Mouse (Mus musculus) liver, embryonic 14.5 days (tissue): ENCODE data around the gene Sla2. TPM values are rescaled to one million over a fixed set of nuclear protein-coding genes. Genes with fewer than 3 reads are reported as not detected.
A peak's percentile ranks its signal among the peaks of the same experiment; 100 is the strongest.

Experiments used
- ATAC-seq: fragments of 200-750 bp; cut with Nextera tagmentation; 2 replicates; pipeline ENCODE4 v1.8.0; 2017; ENCODE audit warnings: moderate number of reproducible peaks, mild to moderate bottlenecking, moderate library complexity; ENCODE audit not compliant: insufficient read depth
- DNase-seq, 3 experiments: peaks; one replicate each; pipeline ENCODE4 v3.0.0-alpha.2; 2012 to 2013; ENCODE audit warnings: low read depth in 3 of 3, low spot score in 3 of 3
- H3K27ac ChIP-seq: fragments of 300-500 bp; sonication (generic); 2 replicates; pipeline ENCODE4 v1.5.1; 2014; ENCODE audit warnings: moderate library complexity, mild to moderate bottlenecking, control low read depth, inconsistent platforms
- H3K27me3 ChIP-seq: fragments of 300-500 bp; sonication (generic); 2 replicates; pipeline ENCODE4 v1.6.1; 2014; ENCODE audit warnings: mild to moderate bottlenecking, low read length, moderate library complexity; ENCODE audit not compliant: control insufficient read depth, insufficient read depth
- H3K36me3 ChIP-seq: fragments of 300-500 bp; sonication (generic); replicated peaks from 2 replicates; pipeline ENCODE4 v1.6.1; 2014; ENCODE audit warnings: low read depth; ENCODE audit not compliant: control insufficient read depth, insufficient read depth
- H3K4me1 ChIP-seq, 2 experiments: fragments of 200-500 bp in 1 of 2; fragments of 300-500 bp in 1 of 2; sonication (generic) in 1 of 2; replicated peaks; 2 replicates each; pipeline ENCODE4 v1.6.1; 2012 to 2014; ENCODE audit warnings: antibody characterized with exemption in 1 of 2, inconsistent platforms in 1 of 2, low read length in 1 of 2; ENCODE audit not compliant: control insufficient read depth in 2 of 2, insufficient read depth in 2 of 2
- H3K4me2 ChIP-seq: fragments of 300-500 bp; sonication (generic); 2 replicates; pipeline ENCODE4 v1.6.1; 2014; ENCODE audit warnings: low read depth, mild to moderate bottlenecking, control low read depth, moderate library complexity
- H3K4me3 ChIP-seq, 2 experiments: fragments of 200-500 bp in 1 of 2; fragments of 300-500 bp in 1 of 2; sonication (generic) in 1 of 2; 2 replicates each; pipeline ENCODE4 v1.5.1; 2012 to 2014; ENCODE audit warnings: low read depth in 2 of 2, low read length in 2 of 2, mild to moderate bottlenecking in 2 of 2, control low read depth in 1 of 2, inconsistent platforms in 1 of 2, moderate library complexity in 1 of 2; ENCODE audit not compliant: insufficient read depth in 1 of 2
- H3K9ac ChIP-seq: fragments of 300-500 bp; sonication (generic); replicated peaks from 2 replicates; pipeline ENCODE4 v1.6.1; 2014; ENCODE audit warnings: mild to moderate bottlenecking, control low read depth, moderate library complexity
- H3K9me3 ChIP-seq: fragments of 300-500 bp; sonication (generic); 2 replicates; pipeline ENCODE4 v1.6.1; 2016; ENCODE audit warnings: low read length, mixed read lengths; ENCODE audit not compliant: control insufficient read depth
- CTCF ChIP-seq: IDR thresholded peaks from 2 replicates; pipeline ENCODE4 v1.5.1; 2016; ENCODE audit warnings: antibody characterized with exemption, low read depth, control low read depth
- EP300 ChIP-seq: IDR thresholded peaks from 2 replicates; pipeline ENCODE4 v1.6.1; 2016; ENCODE audit warnings: antibody characterized with exemption, low read depth
- WGBS: fragments of 180-500 bp; shearing (Covaris S2); extraction: QIAGEN DNeasy Blood & Tissue Kit; methylation state at CpG from one replicate; pipeline ENCODE4 v1.1.7; 2014; ENCODE audit not compliant: insufficient replicate concordance; 5-methylcytosine and 5-hydroxymethylcytosine counted together
- polyA plus RNA-seq, 2 experiments: library from polyadenylated mRNA; depleted of rRNA in 1 of 2; stranded (reverse) in 1 of 2; unstranded in 1 of 2; fragments of >200 nt; fragmentation: Nextera tagmentation in 1 of 2; extraction: Ambion mirVana in 1 of 2; gene quantifications; 2 replicates each; pipeline versions ENCODE4 v1.2.1 to v1.2.3; 2012 to 2014

The Sla2 gene
- polyA plus RNA-seq, 2 experiments: 0.90 to 1.4 TPM

DNA sequence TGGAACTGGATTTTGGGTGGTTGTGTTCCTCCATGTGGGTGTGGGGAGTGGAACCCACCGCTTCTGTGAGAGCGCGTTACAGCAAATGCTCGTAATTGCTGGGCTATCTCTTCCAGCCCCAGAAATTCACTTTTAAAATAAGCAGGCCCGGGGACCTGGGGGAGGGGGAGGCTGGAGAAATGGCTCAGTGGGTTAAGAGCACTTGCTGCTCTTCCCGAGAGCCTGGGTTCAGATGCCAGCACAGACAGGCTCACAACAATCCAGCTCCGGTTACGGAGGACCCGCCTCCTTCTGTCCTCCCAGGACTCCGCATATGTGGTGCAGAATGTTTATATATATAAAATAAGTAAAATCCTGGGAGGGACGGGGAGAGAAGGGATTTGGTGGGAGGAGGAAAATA is 44.3 kb downstream of the Sla2 start:
- H3K9ac ChIP-seq: no peak overlapping the region
- peak overlapping the region; percentile 86 for H3K4me2 ChIP-seq
- WGBS: 53% methylated on average over 11 of the region's 11 CpGs
- H3K4me1 ChIP-seq: peaks cover 4 to 7% of the 10 kb centered on the region in 2 experiments; a peak in 3 of 4 replicates
- H3K4me3 ChIP-seq: peak overlapping the region in 1 of 2 experiments; percentile 69; a peak in 2 of 4 replicates
- H3K36me3 ChIP-seq: no peaks in the 10 kb centered on the region; the same call in 1 of the 2 replicates
- DNase-seq (no peak), ATAC-seq (no peak)
- no peaks in the 10 kb centered on the region for H3K27me3 ChIP-seq
- no peaks in the 10 kb centered on the region for H3K9me3 ChIP-seq
- H3K27ac ChIP-seq: no peak overlapping the region
- TF ChIP-seq CTCF: no peak
- no peak for TF ChIP-seq EP300

GRCm38 (mm10) chr2:156841841-156842706 is 44.9 kb downstream of the Sla2 start:
- no peaks in the 10 kb centered on the region for H3K27me3 ChIP-seq
- peak overlapping the region; percentile 86 for H3K4me2 ChIP-seq
- peak; percentile 36; the same call in 1 of the 2 replicates for TF ChIP-seq CTCF
- TF ChIP-seq EP300: no peak
- H3K9ac ChIP-seq: peak overlapping the region; percentile 65
- ATAC-seq: peak; percentile 23; the same call in 1 of the 2 replicates
- no peak for DNase-seq
- H3K4me3 ChIP-seq: peak overlapping the region; percentile 54 to 69
- no peaks in the 10 kb centered on the region; the same call in 1 of the 2 replicates for H3K36me3 ChIP-seq
- 6% methylated on average over 20 of the region's 20 CpGs for WGBS
- H3K27ac ChIP-seq: no peak overlapping the region
- peaks cover 4 to 7% of the 10 kb centered on the region in 2 experiments; a peak in 3 of 4 replicates for H3K4me1 ChIP-seq
- no peaks in the 10 kb centered on the region for H3K9me3 ChIP-seq

DNA sequence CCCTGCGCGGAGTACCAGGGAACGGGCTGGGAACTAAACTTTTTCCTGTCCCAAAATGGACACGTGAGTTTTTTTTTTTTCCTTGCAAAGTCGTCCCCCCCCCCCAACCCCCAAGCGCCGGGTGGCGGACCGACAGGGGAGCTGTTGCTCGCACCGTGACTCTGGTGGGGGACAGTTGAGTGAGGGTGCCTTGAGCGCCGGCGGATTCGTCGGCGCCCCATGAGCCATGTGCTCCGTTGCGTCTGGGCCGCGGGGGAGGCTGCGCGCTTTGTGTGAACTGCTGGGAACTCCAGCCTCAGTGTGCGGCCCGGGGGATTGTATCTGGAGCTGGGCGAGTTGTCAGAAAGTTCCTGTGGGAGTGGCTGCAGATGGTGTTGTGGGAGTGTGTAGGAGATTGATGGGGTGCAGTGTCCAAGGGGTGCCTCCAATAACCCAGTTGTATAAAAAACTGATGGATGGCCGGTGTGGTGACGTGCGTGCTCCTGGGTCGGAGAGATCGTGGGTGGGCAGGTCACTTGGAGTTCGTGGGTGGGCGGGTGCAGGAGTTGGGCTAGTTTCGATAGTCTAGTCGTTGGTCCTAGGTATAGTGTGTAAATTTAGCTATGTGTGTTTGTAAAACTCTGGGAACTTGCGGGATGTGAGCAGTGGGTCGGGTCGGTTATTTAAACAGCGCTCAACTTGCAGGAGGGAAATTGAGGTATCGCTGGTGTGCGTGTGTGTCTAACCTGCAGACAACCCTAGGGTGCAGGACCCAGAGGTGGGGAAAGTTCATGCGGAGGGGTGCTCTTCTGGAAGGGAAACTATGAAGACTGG is 45.8 kb downstream of the Sla2 start:
- Histone ChIP-seq H3K36me3 (no peaks in the 10 kb centered on the region; the same call in 1 of the 2 replicates), H3K9ac (peak overlapping the region; percentile 65), H3K4me1 (peaks cover 4 to 7% of the 10 kb centered on the region in 2 experiments; a peak in 3 of 4 replicates), H3K4me3 (peak overlapping the region; percentile 54 to 69), H3K27ac (peak overlapping the region; percentile 26; the same call in 1 of the 2 replicates), H3K27me3 (no peaks in the 10 kb centered on the region), H3K4me2 (peak overlapping the region; percentile 86), H3K9me3 (no peaks in the 10 kb centered on the region)
- no peak for TF ChIP-seq EP300
- TF ChIP-seq CTCF: 0 out of 2 replicates have a peak, but pooled peaks have one; percentile 8
- peak; percentile 4 for ATAC-seq
- under 1% methylated on average over 42 of the region's 42 CpGs for WGBS
- DNase-seq: no peak

DNA sequence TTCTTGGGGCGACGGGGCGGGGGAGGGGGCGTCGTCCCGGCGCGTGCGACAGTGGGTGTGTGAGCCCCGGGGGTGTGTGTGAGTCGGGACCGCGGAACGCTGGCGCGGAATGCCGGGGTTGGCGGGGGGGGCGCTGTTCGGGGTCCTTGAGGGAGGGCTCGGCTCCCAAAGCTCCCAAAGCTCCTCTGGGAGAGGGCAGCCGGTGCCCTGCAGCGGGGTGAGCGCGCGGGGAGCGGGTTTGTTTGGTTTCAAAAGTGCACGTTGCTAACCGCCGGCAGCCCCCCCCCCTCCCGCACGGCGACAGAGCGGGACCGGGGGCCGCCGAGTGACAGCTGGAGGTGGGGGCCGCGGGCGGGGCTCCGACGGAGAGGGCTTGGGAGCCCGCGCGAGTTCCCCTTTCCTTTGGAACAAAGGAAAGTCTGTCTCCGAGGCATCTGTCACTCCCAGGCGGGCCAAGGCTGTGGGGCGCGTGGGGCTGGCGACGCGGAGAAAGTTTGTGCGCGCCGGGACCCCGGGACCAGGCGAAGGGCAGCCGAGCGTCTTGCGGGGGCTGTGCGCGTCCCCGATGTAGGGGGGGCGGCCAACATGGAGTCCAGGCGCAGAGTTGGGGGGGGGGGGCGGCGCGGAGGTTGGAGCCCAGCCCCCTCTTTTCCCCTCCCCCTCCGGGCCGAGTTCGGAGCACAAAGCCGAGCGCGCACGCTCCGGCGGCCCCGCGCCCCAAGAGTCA is 46.5 kb downstream of the Sla2 start:
- DNase-seq (no peak), ATAC-seq (peak; percentile 34)
- H3K36me3 ChIP-seq: no peaks in the 10 kb centered on the region; the same call in 1 of the 2 replicates
- peak overlapping the region; percentile 3; the same call in 1 of the 2 replicates for H3K27ac ChIP-seq
- H3K4me1 ChIP-seq: peaks cover 4 to 7% of the 10 kb centered on the region in 2 experiments; a peak in 3 of 4 replicates
- peak overlapping the region; percentile 54 to 69 for H3K4me3 ChIP-seq
- no peaks in the 10 kb centered on the region for H3K9me3 ChIP-seq
- peak overlapping the region; percentile 65 for H3K9ac ChIP-seq
- no peak for TF ChIP-seq EP300
- TF ChIP-seq CTCF: no peak
- H3K4me2 ChIP-seq: peak overlapping the region; percentile 86
- 2% methylated on average over 60 of the region's 79 CpGs for WGBS
- H3K27me3 ChIP-seq: no peaks in the 10 kb centered on the region
